Comparison of ENCODE assay signal across 8 mouse cellular contexts in genomic region chr10:79701443-79702129, GRCm38 (mm10). TPM values are rescaled to one million over a fixed set of nuclear protein-coding genes. Genes with fewer than 3 reads are reported as not detected.
DNase-seq lines count a peak whose midpoint lies in the region; ATAC-seq and TF ChIP-seq lines count a peak whose summit lies in the region.

No protein-coding gene starts in this region.

- no peak for TF ChIP-seq CTCF in lung, embryonic 14.5 days (IDR thresholded peaks at IDR 0.05; ENCODE audit: low read depth)

- H3K36me3 ChIP-seq in embryonic facial prominence, embryonic 13.5 days: peaks cover 5% of the 10 kb centered on the region; the same call in 1 of the 2 replicates
- H3K36me3 ChIP-seq in hindbrain, embryonic 16.5 days (ENCODE audit: control insufficient read depth, insufficient read depth, low read length): no peaks in the 10 kb centered on the region
- peaks cover 8% of the 10 kb centered on the region for H3K36me3 ChIP-seq in lung, embryonic 14.5 days (ENCODE audit: insufficient read depth)

- H3K9ac ChIP-seq in embryonic facial prominence, embryonic 13.5 days: 0 out of 2 replicates have a peak overlapping the region, but pooled peaks have one; percentile 36
- no peak overlapping the region for H3K9ac ChIP-seq in hindbrain, embryonic 16.5 days (ENCODE audit: low read depth, low read length)
- H3K9ac ChIP-seq in lung, embryonic 14.5 days: 0 out of 2 replicates have a peak overlapping the region, but pooled peaks have one; percentile 1

- intact Hi-C loops in gastrocnemius, postnatal 14 days (cut with DNase I; ENCODE audit: low total_unique reads): no loop called here
- intact Hi-C loops in left cerebral cortex, postnatal 4 days (cut with DNase I): no loop called here

- H3K27me3 ChIP-seq in embryonic facial prominence, embryonic 13.5 days: no peaks in the 10 kb centered on the region
- no peaks in the 10 kb centered on the region for H3K27me3 ChIP-seq in hindbrain, embryonic 16.5 days (replicated peaks; ENCODE audit: control insufficient read depth, insufficient read depth, low read length)
- H3K27me3 ChIP-seq in lung, embryonic 14.5 days (ENCODE audit: insufficient read depth, low read length): no peaks in the 10 kb centered on the region

- no peak overlapping the region for H3K4me2 ChIP-seq in embryonic facial prominence, embryonic 13.5 days
- H3K4me2 ChIP-seq in hindbrain, embryonic 16.5 days (ENCODE audit: low read length): no peak overlapping the region
- 0 out of 2 replicates have a peak overlapping the region, but pooled peaks have one; percentile 8 for H3K4me2 ChIP-seq in lung, embryonic 14.5 days

- DNase-seq in gastrocnemius, postnatal 14 days: peak; percentile 7
- no peak for DNase-seq in gastrocnemius, postnatal 4 days (ENCODE audit: low spot score in 2 of 2)
- DNase-seq in lung, embryonic 14.5 days: peak; percentile 51
- no peak for DNase-seq in MN1 (ENCODE audit: low spot score)
- no peak for DNase-seq in right cerebral cortex, postnatal 25 days
- no peak for DNase-seq in left cerebral cortex, postnatal 4 days

- no peak overlapping the region; the same call in 1 of the 2 replicates for H3K4me3 ChIP-seq in embryonic facial prominence, embryonic 13.5 days
- no peak overlapping the region for H3K4me3 ChIP-seq in hindbrain, embryonic 16.5 days (ENCODE audit: low read length)
- H3K4me3 ChIP-seq in lung, embryonic 14.5 days (ENCODE audit: low read depth, low read length): no peak overlapping the region

- WGBS in embryonic facial prominence, embryonic 13.5 days: 42% methylated on average over 10 of the region's 10 CpGs
- WGBS in hindbrain, embryonic 16.5 days: 69% methylated on average over 10 of the region's 10 CpGs
- 28% methylated on average over 10 of the region's 10 CpGs for WGBS in lung, embryonic 14.5 days

- ATAC-seq in embryonic facial prominence, embryonic 13.5 days (ENCODE audit: insufficient number of reproducible peaks, insufficient read depth, low FRiP score, low TSS enrichment, low read depth): no peak
- no peak for ATAC-seq in hindbrain, embryonic 16.5 days
- ATAC-seq in lung, embryonic 14.5 days (ENCODE audit: insufficient read depth): no peak

- H3K4me1 ChIP-seq in embryonic facial prominence, embryonic 13.5 days: peaks cover 25% of the 10 kb centered on the region
- H3K4me1 ChIP-seq in hindbrain, embryonic 16.5 days (ENCODE audit: control insufficient read depth, insufficient read depth, low read depth, low read length): peaks cover 17% of the 10 kb centered on the region
- H3K4me1 ChIP-seq in lung, embryonic 14.5 days (ENCODE audit: insufficient read depth): peaks cover 13% of the 10 kb centered on the region

- H3K27ac ChIP-seq in embryonic facial prominence, embryonic 13.5 days: no peak overlapping the region
- 0 out of 2 replicates have a peak overlapping the region, but pooled peaks have one; percentile 39 for H3K27ac ChIP-seq in hindbrain, embryonic 16.5 days (ENCODE audit: low read depth, low read length)
- peak overlapping the region; percentile 87 for H3K27ac ChIP-seq in lung, embryonic 14.5 days (ENCODE audit: low read depth)

- H3K9me3 ChIP-seq in embryonic facial prominence, embryonic 13.5 days: no peaks in the 10 kb centered on the region
- H3K9me3 ChIP-seq in hindbrain, embryonic 16.5 days (ENCODE audit: control insufficient read depth, low read length): no peaks in the 10 kb centered on the region
- H3K9me3 ChIP-seq in lung, embryonic 14.5 days (ENCODE audit: low read depth, low read length): no peaks in the 10 kb centered on the region

RNA-seq across cellular contexts. Expression of gene Bsg, which starts 2.7 kb away (rescaled TPM):
- total RNA-seq in gastrocnemius, postnatal 14 days (2021): 100 to 1,000 TPM; 496 to 497 TPM
- 100 to 1,000 TPM; 390 to 392 TPM for total RNA-seq in gastrocnemius, postnatal 4 days (2021)
- polyA plus RNA-seq in embryonic facial prominence, embryonic 13.5 days (2015; fragmentation: Nextera tagmentation; extraction: Ambion mirVana): 703 and 715 TPM in 2 replicates
- polyA plus RNA-seq in hindbrain, embryonic 16.5 days (2015; fragmentation: Nextera tagmentation; extraction: Ambion mirVana): 1,077 and 1,193 TPM in 2 replicates
- polyA plus RNA-seq in lung, embryonic 14.5 days (2014; fragmentation: Nextera tagmentation; extraction: Ambion mirVana): 842 and 871 TPM in 2 replicates
- total RNA-seq in left cerebral cortex, postnatal 4 days (2021): 100 to 1,000 TPM; 486 to 495 TPM

RNA-seq across cellular contexts. Expression of gene Gzmm, which starts 12.8 kb away (rescaled TPM):
- total RNA-seq in gastrocnemius, postnatal 14 days (2021): 1 to 10 TPM; 2.3 to 2.9 TPM
- 1 to 10 TPM; 2.5 to 3.8 TPM for total RNA-seq in gastrocnemius, postnatal 4 days (2021)
- 0.81 and 0.84 TPM in 2 replicates for polyA plus RNA-seq in embryonic facial prominence, embryonic 13.5 days (2015; fragmentation: Nextera tagmentation; extraction: Ambion mirVana)
- polyA plus RNA-seq in hindbrain, embryonic 16.5 days (2015; fragmentation: Nextera tagmentation; extraction: Ambion mirVana): 1.7 TPM in 2 replicates
- polyA plus RNA-seq in lung, embryonic 14.5 days (2014; fragmentation: Nextera tagmentation; extraction: Ambion mirVana): 0.24 and 0.84 TPM in 2 replicates
- total RNA-seq in left cerebral cortex, postnatal 4 days (2021): 1 to 10 TPM; 2.6 to 3.3 TPM

RNA-seq across cellular contexts. Expression of gene Hcn2, which starts 14.8 kb away (rescaled TPM):
- total RNA-seq in gastrocnemius, postnatal 14 days (2021): under 1 TPM; 0.42 to 0.78 TPM
- total RNA-seq in gastrocnemius, postnatal 4 days (2021): under 1 TPM; 0.96 TPM
- polyA plus RNA-seq in embryonic facial prominence, embryonic 13.5 days (2015; fragmentation: Nextera tagmentation; extraction: Ambion mirVana): 0.10 and 0.12 TPM in 2 replicates
- polyA plus RNA-seq in hindbrain, embryonic 16.5 days (2015; fragmentation: Nextera tagmentation; extraction: Ambion mirVana): 1.2 and 1.4 TPM in 2 replicates
- 0.14 TPM in 1 of 2 replicates, not detected in the other for polyA plus RNA-seq in lung, embryonic 14.5 days (2014; fragmentation: Nextera tagmentation; extraction: Ambion mirVana)
- 10 to 100 TPM; 47.4 to 53.8 TPM for total RNA-seq in left cerebral cortex, postnatal 4 days (2021)

RNA-seq across cellular contexts. Expression of gene Cdc34, which starts 19.6 kb away (rescaled TPM):
- 100 to 1,000 TPM; 314 to 321 TPM for total RNA-seq in gastrocnemius, postnatal 14 days (2021)
- 100 to 1,000 TPM; 307 to 315 TPM for total RNA-seq in gastrocnemius, postnatal 4 days (2021)
- 102 and 106 TPM in 2 replicates for polyA plus RNA-seq in embryonic facial prominence, embryonic 13.5 days (2015; fragmentation: Nextera tagmentation; extraction: Ambion mirVana)
- polyA plus RNA-seq in hindbrain, embryonic 16.5 days (2015; fragmentation: Nextera tagmentation; extraction: Ambion mirVana): 73.5 and 84.7 TPM in 2 replicates
- polyA plus RNA-seq in lung, embryonic 14.5 days (2014; fragmentation: Nextera tagmentation; extraction: Ambion mirVana): 88.2 and 92.9 TPM in 2 replicates
- total RNA-seq in left cerebral cortex, postnatal 4 days (2021): 10 to 100 TPM; 59.6 to 61.5 TPM

RNA-seq across cellular contexts. Expression of gene Tpgs1, which starts 32.4 kb away (rescaled TPM):
- 10 to 100 TPM; 22.6 to 24.0 TPM for total RNA-seq in gastrocnemius, postnatal 14 days (2021)
- 10 to 100 TPM; 21.2 to 21.6 TPM for total RNA-seq in gastrocnemius, postnatal 4 days (2021)
- polyA plus RNA-seq in embryonic facial prominence, embryonic 13.5 days (2015; fragmentation: Nextera tagmentation; extraction: Ambion mirVana): 58.1 and 62.1 TPM in 2 replicates
- 107 and 124 TPM in 2 replicates for polyA plus RNA-seq in hindbrain, embryonic 16.5 days (2015; fragmentation: Nextera tagmentation; extraction: Ambion mirVana)
- polyA plus RNA-seq in lung, embryonic 14.5 days (2014; fragmentation: Nextera tagmentation; extraction: Ambion mirVana): 56.4 and 62.4 TPM in 2 replicates
- 10 to 100 TPM; 57.0 to 59.9 TPM for total RNA-seq in left cerebral cortex, postnatal 4 days (2021)

Comparison
In these comparisons a context has a peak if more than half of its experiments do, and no peak if none do; other contexts are left out.
1. DNase-seq: peak in gastrocnemius, postnatal 14 days (single experiment) and lung, embryonic 14.5 days (single experiment); none in gastrocnemius, postnatal 4 days (0 of 2), MN1 (single experiment), right cerebral cortex, postnatal 25 days (single experiment) and left cerebral cortex, postnatal 4 days (single experiment).
2. RNA of gene Hcn2, which starts 14.8 kb away (total RNA-seq): 47.4 to 53.8 TPM in left cerebral cortex, postnatal 4 days; 0.96 TPM in gastrocnemius, postnatal 4 days and 0.42 to 0.78 TPM in gastrocnemius, postnatal 14 days; every median in the first group is over 10 times any median in the second.